Mouse (Mus musculus) CH12.LX (cell line): Measurements from ENCODE around the gene Inpp5f. TPM values are rescaled to one million over a fixed set of nuclear protein-coding genes. Genes with fewer than 3 reads are reported as not detected.

Source experiments
- DNase-seq: peaks from one replicate; pipeline ENCODE4 v3.0.0-alpha.2; 2013; ENCODE audit errors: extremely low read depth
- H3K27ac ChIP-seq: 2 replicates; pipeline ENCODE4 v1.5.1; 2012; ENCODE audit warnings: low read depth, mild to moderate bottlenecking, control low read depth, moderate library complexity; ENCODE audit not compliant: insufficient read depth
- H3K27me3 ChIP-seq: replicated peaks from 2 replicates; pipeline ENCODE3; 2012; ENCODE audit warnings: inconsistent platforms
- H3K36me3 ChIP-seq, 2 experiments: replicated peaks in 1 of 2; 2 replicates each; pipeline versions ENCODE3 to v1.6.1; 2012; ENCODE audit warnings: inconsistent platforms in 1 of 2, low read length in 1 of 2, mild to moderate bottlenecking in 1 of 2, mixed read lengths in 1 of 2, moderate library complexity in 1 of 2; ENCODE audit not compliant: control insufficient read depth in 1 of 2, insufficient read depth in 1 of 2
- H3K4me1 ChIP-seq, 2 experiments: 2 replicates each; pipeline ENCODE4 v1.6.1; 2012; ENCODE audit warnings: inconsistent platforms in 1 of 2, moderate library complexity in 1 of 2; ENCODE audit not compliant: insufficient read depth in 2 of 2, control insufficient read depth in 1 of 2
- H3K4me2 ChIP-seq: 2 replicates; pipeline ENCODE4 v1.6.1; 2012; ENCODE audit warnings: low read depth, mild to moderate bottlenecking, control low read depth; ENCODE audit not compliant: poor library complexity, insufficient read depth, severe bottlenecking
- H3K4me3 ChIP-seq, 3 experiments: fragments of 150-350 bp in 1 of 3; sonication (generic) in 1 of 3; replicated peaks in 1 of 3; 2 replicates each; pipeline versions ENCODE3 to v1.5.1; 2011 to 2012; ENCODE audit warnings: low read depth in 2 of 3, low read length in 2 of 3, mild to moderate bottlenecking in 2 of 3, moderate library complexity in 2 of 3, control low read depth in 1 of 3, improper control_type of control experiment in 1 of 3, inconsistent platforms in 1 of 3, mixed read lengths in 1 of 3; ENCODE audit not compliant: poor library complexity in 1 of 3
- H3K79me2 ChIP-seq: replicated peaks from 2 replicates; pipeline ENCODE4 v1.6.1; 2012; ENCODE audit warnings: mild to moderate bottlenecking, moderate library complexity; ENCODE audit not compliant: control insufficient read depth, poor library complexity, insufficient read depth, severe bottlenecking; ENCODE audit errors: extremely low read depth
- H3K9ac ChIP-seq: 2 replicates; pipeline ENCODE4 v1.6.1; 2012; ENCODE audit warnings: low read depth, mild to moderate bottlenecking, control low read depth, moderate library complexity; ENCODE audit not compliant: insufficient read depth
- H3K9me3 ChIP-seq: replicated peaks from 2 replicates; pipeline ENCODE3; 2012; ENCODE audit warnings: low read length, inconsistent platforms, mixed read lengths
- BHLHE40 ChIP-seq: IDR thresholded peaks from 2 replicates; pipeline ENCODE4 v1.6.1; 2011; ENCODE audit warnings: mild to moderate bottlenecking, low read depth, low read length, improper control_type of control experiment
- E2F4 ChIP-seq: IDR thresholded peaks from 2 replicates; pipeline ENCODE4 v1.6.1; 2011; ENCODE audit warnings: low read depth, low read length, improper control_type of control experiment; ENCODE audit not compliant: insufficient replicate concordance
- EP300 ChIP-seq: IDR thresholded peaks from 2 replicates; pipeline ENCODE4 v1.6.1; 2011; ENCODE audit warnings: low read length, improper control_type of control experiment
- GABPA ChIP-seq: IDR thresholded peaks from 2 replicates; pipeline ENCODE4 v1.6.1; 2012; ENCODE audit warnings: low read depth, low read length, improper control_type of control experiment, inconsistent platforms; ENCODE audit not compliant: insufficient replicate concordance
- HCFC1 ChIP-seq: IDR thresholded peaks from 2 replicates; pipeline ENCODE4 v1.6.1; 2012; ENCODE audit warnings: low read depth, mild to moderate bottlenecking, inconsistent platforms, low read length, improper control_type of control experiment
- IRF4 ChIP-seq: IDR thresholded peaks from 2 replicates; pipeline ENCODE4 v1.6.1; 2014; ENCODE audit warnings: low read depth, mild to moderate bottlenecking, inconsistent platforms, low read length, improper control_type of control experiment
- JUN ChIP-seq: IDR thresholded peaks from 2 replicates; pipeline ENCODE4 v1.6.1; 2011; ENCODE audit warnings: low read depth, mild to moderate bottlenecking, low read length, improper control_type of control experiment, moderate library complexity; ENCODE audit not compliant: insufficient read depth
- MAFK ChIP-seq: IDR thresholded peaks from 2 replicates; pipeline ENCODE4 v1.6.1; 2011; ENCODE audit warnings: low read length, improper control_type of control experiment; ENCODE audit not compliant: insufficient replicate concordance
- MAX ChIP-seq: IDR thresholded peaks from 2 replicates; pipeline ENCODE4 v1.6.1; 2011; ENCODE audit warnings: low read length, improper control_type of control experiment
- MAZ ChIP-seq: IDR thresholded peaks from 2 replicates; pipeline ENCODE4 v1.6.1; 2012; ENCODE audit warnings: low read depth, mild to moderate bottlenecking, inconsistent platforms, low read length, improper control_type of control experiment, moderate library complexity
- MEF2A ChIP-seq: IDR thresholded peaks from 2 replicates; pipeline ENCODE4 v1.6.1; 2014; ENCODE audit warnings: low read depth, mild to moderate bottlenecking, inconsistent platforms, low read length, improper control_type of control experiment, borderline replicate concordance
- MYC ChIP-seq: IDR thresholded peaks from 2 replicates; pipeline ENCODE4 v1.6.1; 2011; ENCODE audit warnings: low read depth, mild to moderate bottlenecking, improper control_type of control experiment, low read length
- PAX5 ChIP-seq: IDR thresholded peaks from 2 replicates; pipeline ENCODE4 v1.6.1; 2012; ENCODE audit warnings: low read length, inconsistent platforms, mixed read lengths
- RCOR1 ChIP-seq: conservative IDR thresholded peaks from 2 replicates; pipeline ENCODE4 v1.6.1; 2012; ENCODE audit warnings: low read depth, mild to moderate bottlenecking, inconsistent platforms, low read length, improper control_type of control experiment
- TBP ChIP-seq: conservative IDR thresholded peaks from 2 replicates; pipeline ENCODE4 v1.6.1; 2011; ENCODE audit warnings: low read depth, low read length, improper control_type of control experiment
- UBTF ChIP-seq: IDR thresholded peaks from 2 replicates; pipeline ENCODE4 v1.6.1; 2012; ENCODE audit warnings: low read depth, mild to moderate bottlenecking, inconsistent platforms, low read length, improper control_type of control experiment, moderate library complexity
- USF2 ChIP-seq: conservative IDR thresholded peaks from 2 replicates; pipeline ENCODE4 v1.6.1; 2011; ENCODE audit warnings: low read depth, low read length, improper control_type of control experiment
- ZC3H11A ChIP-seq: IDR thresholded peaks from 2 replicates; pipeline ENCODE4 v1.6.1; 2012; ENCODE audit warnings: low read depth, mild to moderate bottlenecking, inconsistent platforms, low read length, improper control_type of control experiment
- ZMIZ1 ChIP-seq: IDR thresholded peaks from 2 replicates; pipeline ENCODE4 v1.6.1; 2012; ENCODE audit warnings: low read depth, mild to moderate bottlenecking, inconsistent platforms, low read length, improper control_type of control experiment
- dilution Hi-C: fragments of 300-500 bp; cut with MboI; formaldehyde crosslinking; loops from 2 replicates; pipeline ENCODE4 v1.14.3; 2020; ENCODE audit warnings: low sequenced_read_pairs; ENCODE audit not compliant: extremely low pct_unique_long_range_greater_than_20kb, extremely low pct_ligation_motif_present
- in situ Hi-C: fragments of 300-500 bp; cut with MboI; formaldehyde crosslinking; loops from 3 replicates; pipeline ENCODE4 v1.14.3; 2019; ENCODE audit warnings: low sequenced_read_pairs, low pct_ligation_motif_present, low pct_unique_long_range_greater_than_20kb, mixed read lengths
- polyA plus RNA-seq: library from polyadenylated mRNA; unstranded; fragments of >175 nt; gene quantifications from 2 replicates; pipeline ENCODE4 v1.2.1, GENCODE M21; 2012; ENCODE audit warnings: low read depth; ENCODE audit not compliant: insufficient read length
- total RNA-seq, 2 experiments: library from RNA; depleted of rRNA; stranded (reverse); fragments of 300-350 nt in 1 of 2; fragments of >200 nt in 1 of 2; gene quantifications; 2 replicates each; pipeline ENCODE4 v1.2.3; 2012 to 2014

The Inpp5f gene
- total and polyA plus RNA-seq, 3 experiments, result 4.0 to 6.2 (median 5.5) TPM

DNA sequence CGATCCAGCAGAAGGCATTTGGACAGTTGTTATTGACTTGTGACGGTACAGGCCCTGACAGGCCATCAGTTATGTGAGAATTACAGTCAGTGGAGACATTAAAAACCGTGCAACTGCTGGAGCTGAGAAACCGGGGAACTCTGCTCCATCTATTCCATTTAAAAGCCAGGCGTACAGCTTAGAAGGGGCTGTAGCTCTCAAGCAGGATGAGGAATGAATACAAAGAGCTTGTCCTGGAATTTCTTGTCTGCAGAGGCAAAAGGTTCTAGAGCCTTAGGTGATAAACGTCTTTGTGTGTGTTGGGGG lies 18.2 kb upstream of the Inpp5f start:
- TF ChIP-seq MAZ (no peak), EP300 (no peak), GABPA (no peak), RCOR1 (no peak), MYC (no peak), UBTF (no peak), PAX5 (no peak), JUN (no peak), ZC3H11A (no peak)
- dilution Hi-C loops, result no loop called here
- H3K4me2 ChIP-seq, result no peak overlapping the region
- no peak overlapping the region for H3K4me3 ChIP-seq
- no peak for DNase-seq
- H3K9ac ChIP-seq, result no peak overlapping the region
- peaks cover 3% of the 10 kb centered on the region for H3K9me3 ChIP-seq
- in situ Hi-C loops, result no loop called here
- H3K27ac ChIP-seq, result no peak overlapping the region
- no peaks in the 10 kb centered on the region for H3K4me1 ChIP-seq
- no peaks in the 10 kb centered on the region for H3K79me2 ChIP-seq
- H3K27me3 ChIP-seq, result no peaks in the 10 kb centered on the region
- H3K36me3 ChIP-seq, result no peaks in the 10 kb centered on the region

DNA sequence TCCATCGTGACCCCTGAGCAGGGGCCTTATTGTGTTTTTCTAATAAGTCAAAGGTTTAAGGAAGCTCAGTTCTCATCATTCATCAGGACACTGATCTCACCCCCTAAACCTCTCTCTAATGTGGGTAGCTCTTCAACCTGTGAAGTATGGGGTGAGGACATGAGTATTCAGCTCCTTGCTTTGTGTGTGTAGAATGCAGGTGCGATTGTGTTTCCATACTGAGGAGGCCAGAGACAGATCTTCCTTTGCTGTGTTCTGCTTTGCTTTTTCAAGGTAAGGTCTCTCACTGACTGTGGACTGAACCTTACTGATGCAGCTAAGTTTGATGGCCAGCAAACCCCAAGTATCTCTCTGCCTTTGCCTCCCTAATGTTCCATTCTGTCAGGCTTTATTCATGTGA lies 14.9 kb upstream of the Inpp5f start:
- DNase-seq, result no peak
- no peak overlapping the region for H3K9ac ChIP-seq
- no peaks in the 10 kb centered on the region for H3K79me2 ChIP-seq
- TF ChIP-seq E2F4, result no peak
- no peak for TF ChIP-seq RCOR1
- no peak for TF ChIP-seq ZMIZ1
- no peak for TF ChIP-seq HCFC1
- no peak for TF ChIP-seq MEF2A
- no peak for TF ChIP-seq BHLHE40
- TF ChIP-seq MAX, result no peak
- TF ChIP-seq MAFK, result no peak
- no peak for TF ChIP-seq ZC3H11A
- no peak for TF ChIP-seq USF2
- no peak for TF ChIP-seq TBP
- no peak for TF ChIP-seq IRF4
- peaks cover 0 to 5% of the 10 kb centered on the region in 2 experiments; a peak in 1 of 4 replicates for H3K4me1 ChIP-seq
- dilution Hi-C loops, result no loop called here
- no peak overlapping the region for H3K27ac ChIP-seq
- no peaks in the 10 kb centered on the region for H3K27me3 ChIP-seq
- no peak overlapping the region for H3K4me3 ChIP-seq
- peaks cover 3% of the 10 kb centered on the region for H3K9me3 ChIP-seq
- in situ Hi-C loops, result no loop called here
- H3K36me3 ChIP-seq, result no peaks in the 10 kb centered on the region
- no peak overlapping the region for H3K4me2 ChIP-seq
